Mouse (Mus musculus) adrenal gland, postnatal 14 days (tissue): Measurements from ENCODE around the gene Commd7. TPM values are rescaled to one million over a fixed set of nuclear protein-coding genes. Genes with fewer than 3 reads are reported as not detected.

Experiments used
- DNase-seq: peaks from one replicate; pipeline ENCODE4 v3.0.0; 2021; ENCODE audit warnings: mixed read lengths
- total RNA-seq: library from RNA; stranded (reverse); gene quantifications from 2 replicates; pipeline ENCODE4 v1.2.3, GENCODE M21; 2021

The Commd7 gene
- total RNA-seq, 1 experiment from 2014 or later = 27.7 TPM

GRCm38 (mm10) chr2:153586515-153587174 is 45.9 kb downstream of the Commd7 start:
- peak; percentile 91 for DNase-seq

- DNase-seq = no peak
These were observed 46.6 kb downstream of the Commd7 start for GRCm38 (mm10) chr2:153585981-153586380.

DNA sequence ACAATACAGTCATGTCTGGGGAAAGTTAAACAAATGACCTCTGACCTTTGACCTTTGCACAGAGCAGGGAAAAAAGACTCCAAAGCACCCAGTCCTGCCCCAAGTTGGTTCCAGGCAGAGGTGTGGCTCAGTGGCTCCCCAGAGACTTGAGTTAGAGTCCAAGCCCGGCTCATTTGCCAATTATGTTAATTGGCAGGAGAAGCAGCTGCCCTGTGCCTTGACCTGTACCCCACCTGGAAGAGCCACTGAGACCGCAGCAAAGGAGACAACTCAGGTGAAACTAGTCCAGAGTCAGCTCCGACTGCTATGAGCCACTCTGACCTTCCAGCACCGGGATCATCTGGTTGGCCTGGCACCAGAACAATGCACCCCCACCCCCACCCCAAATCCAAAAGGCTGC is 48.2 kb downstream of the Commd7 start:
- DNase-seq = peak; percentile 64

- DNase-seq = no peak
These were observed 48.9 kb downstream of the Commd7 start for GRCm38 (mm10) chr2:153583641-153584049.

DNA sequence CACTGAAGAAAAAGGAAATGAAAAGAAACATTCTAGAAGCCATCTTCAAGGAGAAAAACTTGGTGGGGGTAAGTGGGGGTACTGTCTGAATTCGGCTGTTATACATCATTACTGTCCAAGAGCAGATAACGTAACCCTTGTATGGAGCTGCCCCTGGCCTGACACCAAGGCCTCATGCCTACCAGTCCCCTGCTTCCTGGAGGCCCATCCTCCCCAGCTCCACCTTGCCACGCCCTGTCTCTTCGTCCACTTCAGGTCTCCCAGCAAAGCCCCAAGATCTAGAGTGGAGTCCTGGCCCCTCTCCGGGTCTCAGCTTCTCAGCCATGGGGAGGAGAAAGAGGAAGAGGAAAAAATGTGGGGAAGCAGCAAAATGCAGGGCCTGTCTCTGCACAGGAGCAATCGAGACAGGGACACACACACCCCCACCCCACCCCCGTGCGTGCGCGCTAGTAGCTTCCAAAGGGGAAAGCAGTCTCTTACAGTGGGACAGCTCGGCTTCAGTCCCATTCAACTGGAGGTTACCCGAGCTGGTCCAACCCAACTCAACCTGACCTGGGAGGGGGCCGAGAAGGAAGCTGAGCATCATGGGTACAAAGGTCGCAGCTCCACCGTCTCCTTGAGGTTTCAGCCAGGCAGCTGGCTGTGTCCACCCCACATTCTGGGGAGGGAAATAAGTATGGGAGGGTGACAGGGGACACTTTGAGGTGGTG is 49.5 kb downstream of the Commd7 start:
- DNase-seq = no peak

DNA sequence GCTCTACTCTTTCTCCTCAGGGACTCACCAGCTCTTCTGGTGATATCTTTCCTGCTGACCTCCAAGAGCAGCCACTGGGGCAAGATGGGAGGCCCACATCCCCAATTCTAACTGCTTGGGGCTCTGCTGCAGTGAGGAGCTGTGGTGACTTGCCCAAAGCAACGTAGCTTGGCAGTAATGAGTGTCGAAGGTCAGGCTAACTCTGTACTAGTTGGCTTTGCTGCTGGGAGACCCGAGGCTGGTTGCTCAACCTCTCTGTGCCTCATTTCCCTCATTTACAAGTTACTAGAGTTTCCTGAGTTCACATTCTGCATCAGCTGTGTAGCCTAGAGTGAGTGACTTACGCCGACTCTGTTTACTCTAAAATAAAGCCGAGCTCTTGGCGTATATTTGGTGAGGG is 51.2 kb downstream of the Commd7 start:
- no peak for DNase-seq

DNA sequence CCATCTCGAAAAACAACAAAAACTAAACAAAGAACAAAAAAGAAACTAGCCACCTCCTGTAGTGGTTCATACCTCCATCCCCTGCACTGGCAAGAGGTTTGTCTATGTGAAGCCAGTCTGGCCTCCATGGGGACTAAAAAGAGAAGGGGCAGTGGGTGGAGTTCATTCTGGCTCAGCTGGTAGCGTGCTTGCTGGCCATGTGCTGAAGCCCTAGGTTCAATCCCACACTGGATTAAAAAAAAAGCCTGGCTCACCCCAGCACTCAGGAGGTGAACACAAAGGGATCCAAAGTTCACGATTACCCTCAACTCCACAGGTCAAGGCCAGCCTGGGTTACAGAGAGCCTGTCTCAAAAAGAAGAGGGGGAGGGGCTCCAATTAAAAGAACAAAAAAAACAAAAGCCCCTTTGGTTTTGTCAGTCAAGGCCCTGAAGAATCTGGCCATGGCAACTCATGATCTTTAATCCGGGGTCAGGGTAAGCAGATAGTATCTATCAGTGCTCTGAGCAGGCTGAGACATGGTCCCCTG is 52.1 kb downstream of the Commd7 start:
- no peak for DNase-seq

DNA sequence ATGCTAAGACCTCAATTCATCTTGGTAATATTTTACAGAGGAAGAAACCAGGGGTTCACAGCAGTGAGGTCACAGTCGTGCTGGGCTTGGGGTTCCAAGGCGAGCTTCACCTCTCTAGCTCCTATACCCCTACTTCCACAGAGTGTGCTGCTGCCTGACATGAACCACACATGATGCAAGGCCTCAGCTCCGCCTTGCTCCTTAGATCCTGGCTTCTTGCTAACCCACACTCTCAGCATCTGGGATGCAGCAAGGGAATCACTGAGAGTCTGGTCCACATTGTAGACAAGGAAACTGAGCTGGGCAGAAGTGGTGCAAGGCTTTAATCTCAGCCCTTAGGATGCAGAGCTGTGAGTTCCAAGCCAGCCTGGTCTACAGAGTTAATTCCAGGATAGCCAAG is 52.5 kb downstream of the Commd7 start:
- no peak for DNase-seq

GRCm38 (mm10) chr2:153577122-153577521 is 55.5 kb downstream of the Commd7 start:
- DNase-seq = no peak

DNA sequence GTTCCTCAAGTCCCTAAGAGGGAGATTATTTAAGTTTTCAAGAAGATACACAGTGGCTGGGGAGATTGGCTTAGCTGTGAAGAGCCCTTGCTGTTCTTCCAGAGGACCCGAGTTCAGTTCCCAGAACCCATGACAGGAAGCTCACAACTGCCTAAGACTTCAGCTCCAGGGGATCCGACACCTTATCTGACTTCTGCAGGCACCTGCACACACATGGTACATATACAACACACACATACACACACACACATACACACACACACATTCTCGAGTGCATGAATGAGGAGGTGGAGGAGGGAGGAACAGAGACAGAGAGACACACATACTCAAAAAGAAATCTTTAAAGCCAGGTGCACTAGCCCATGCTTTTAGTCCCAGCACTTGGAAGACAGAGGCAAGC is 56.4 kb downstream of the Commd7 start:
- DNase-seq = no peak

- DNase-seq = peak; percentile 52
These were observed 57.0 kb downstream of the Commd7 start for GRCm38 (mm10) chr2:153575554-153575953.

DNA sequence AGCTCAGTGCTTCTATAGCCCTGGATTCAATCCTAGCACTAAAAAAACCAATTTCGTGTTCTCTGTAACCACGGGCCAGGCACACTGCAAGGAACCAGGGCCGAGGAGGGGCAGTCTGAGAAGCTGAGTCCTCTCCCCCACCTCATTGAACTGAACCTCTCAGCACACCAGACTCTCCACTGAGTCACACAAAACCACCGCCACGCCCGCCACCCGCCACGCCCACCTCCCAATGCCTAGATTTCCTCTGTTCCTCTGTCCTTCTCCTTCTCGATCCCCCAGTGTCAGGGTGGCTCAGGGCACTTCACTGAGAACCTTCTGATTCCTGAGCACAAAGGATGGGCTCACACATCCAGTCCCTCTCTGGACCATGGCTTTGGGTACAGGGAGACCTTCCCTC is 59.5 kb downstream of the Commd7 start:
- DNase-seq = no peak

GRCm38 (mm10) chr2:153568541-153568940 is 64.0 kb downstream of the Commd7 start:
- DNase-seq = no peak

DNA sequence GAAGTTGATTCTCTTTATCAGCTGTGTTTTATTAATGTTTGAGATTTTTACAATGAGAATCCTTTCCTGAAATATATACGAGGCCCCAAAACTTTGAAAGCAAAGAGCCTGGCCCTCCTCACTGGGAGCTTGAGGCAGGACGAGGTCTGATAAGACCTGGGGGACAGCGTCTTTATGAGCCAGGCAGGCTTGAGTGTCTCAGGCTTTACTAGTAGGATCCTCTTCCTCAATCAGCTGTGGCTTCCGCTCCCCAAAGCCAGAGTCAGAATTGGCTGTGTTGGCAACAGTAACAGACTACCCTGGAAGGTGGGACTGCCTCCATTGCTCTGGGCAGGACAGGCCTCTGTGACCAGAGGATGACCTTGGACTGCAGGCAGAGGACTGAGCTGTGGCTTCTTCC is 64.6 kb downstream of the Commd7 start:
- DNase-seq = no peak

Other genes with a start within 250 kb of the Commd7 start
- not detected in 2 replicates for gene 4930404H24Rik, start 140.0 kb downstream of the Commd7 start, total RNA-seq
- 15.6 and 16.0 TPM in 2 replicates for gene Nol4l, start 102.8 kb downstream of the Commd7 start, total RNA-seq
- 2.8 and 5.1 TPM in 2 replicates for gene Dnmt3b, start 16.7 kb upstream of the Commd7 start, total RNA-seq
- not detected in 2 replicates for gene Dnmt3c, start 63.9 kb upstream of the Commd7 start, total RNA-seq
- gene Mapre1, start 108.5 kb upstream of the Commd7 start, total RNA-seq = 99.4 and 105 TPM in 2 replicates
- gene Efcab8, start 147.2 kb upstream of the Commd7 start, total RNA-seq = not detected in 2 replicates
- gene Sun5, start 238.3 kb upstream of the Commd7 start, total RNA-seq = not detected in 2 replicates
- gene Bpifb2, start 242.3 kb upstream of the Commd7 start, total RNA-seq = not detected in 2 replicates